Mouse (Mus musculus) spleen, adult 12 weeks (tissue): ENCODE results near the gene Lhb.
"Not testable (repeated sequence)": the region's sequence is repeated elsewhere in the genome, so short reads cannot be mapped to it uniquely, and the experiment has no call there.

Source experiments
- DNase-seq: peaks from one replicate; pipeline ENCODE4 v3.0.0; 2022; ENCODE audit warnings: low spot score

Lhb gene

GRCm38 (mm10) chr7:45455932-45456696 lies 35.5 kb downstream of the Lhb start:
- no peak for DNase-seq

DNA sequence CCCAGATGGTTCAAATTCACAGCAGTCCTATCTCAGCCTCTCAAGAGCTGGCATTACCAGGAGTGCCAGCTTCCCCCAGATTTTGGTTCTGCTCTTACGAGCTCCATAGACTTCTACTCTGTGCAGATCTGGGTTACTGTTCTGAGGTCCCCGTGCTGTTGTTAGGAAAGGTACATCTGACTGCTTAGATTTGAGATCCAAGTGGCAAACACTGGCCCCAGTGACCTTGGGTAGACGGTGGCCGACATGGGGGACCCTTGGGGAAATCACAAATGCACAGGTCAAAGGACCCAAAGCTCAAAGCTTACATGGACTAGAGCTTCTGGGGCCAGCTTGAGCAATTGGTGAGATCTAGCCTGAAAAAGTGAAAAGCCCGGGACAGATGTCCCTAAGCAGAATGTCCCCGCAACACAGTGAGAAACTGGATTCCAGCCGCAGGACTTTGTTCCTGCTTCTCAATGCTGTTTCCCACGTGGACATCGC lies 36.1 kb downstream of the Lhb start:
- DNase-seq: no peak

DNA sequence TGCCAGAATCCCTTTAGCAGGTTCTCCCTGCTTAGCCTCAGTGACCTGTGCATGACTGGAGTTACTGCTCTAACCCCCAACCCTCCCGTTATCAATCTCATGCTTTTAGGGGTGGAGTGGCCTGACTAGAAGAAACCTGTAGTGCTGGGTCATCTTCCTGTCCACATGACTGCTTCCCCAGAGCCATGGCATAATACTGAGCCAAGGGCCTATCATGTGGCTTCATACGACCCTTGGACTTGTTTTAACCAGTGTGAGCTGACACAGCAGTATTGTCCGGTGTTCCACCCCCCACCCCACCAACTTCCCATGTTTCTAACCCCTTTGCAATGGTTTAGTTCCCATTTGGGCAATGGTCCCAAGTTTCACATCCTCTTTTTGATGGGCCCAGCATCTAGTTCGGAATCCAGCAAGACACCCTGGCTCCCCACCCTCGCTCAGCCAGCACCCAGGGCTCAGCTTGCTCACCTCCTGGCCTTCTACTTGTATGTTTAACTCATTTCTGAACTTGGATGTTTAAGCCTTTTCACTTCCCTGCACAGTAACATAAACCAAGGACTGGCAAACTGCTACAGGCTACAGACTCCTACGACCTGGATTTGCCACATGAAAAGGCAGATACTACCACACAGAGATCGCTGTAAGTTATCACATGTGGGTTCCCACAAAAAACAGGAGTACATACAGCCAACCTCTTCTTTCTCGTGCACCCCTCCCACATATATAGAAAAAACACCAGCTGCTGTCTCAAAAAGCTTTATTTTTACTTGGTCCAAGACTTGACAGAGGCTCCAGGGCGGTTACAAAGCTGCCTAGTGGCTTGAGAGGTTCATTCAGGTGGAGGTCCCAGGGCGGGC lies 36.8 kb downstream of the Lhb start:
- DNase-seq: no peak

- DNase-seq: peak; percentile 67
Measured at GRCm38 (mm10) chr7:45458748-45459563, 38.3 kb downstream of the Lhb start.

GRCm38 (mm10) chr7:45459564-45460140 lies 39.0 kb downstream of the Lhb start, which contains the start of gene Ftl1:
Gene Ftl1, minus strand, starts transcription at chr7:45459884.
- DNase-seq: peak; percentile 92

DNA sequence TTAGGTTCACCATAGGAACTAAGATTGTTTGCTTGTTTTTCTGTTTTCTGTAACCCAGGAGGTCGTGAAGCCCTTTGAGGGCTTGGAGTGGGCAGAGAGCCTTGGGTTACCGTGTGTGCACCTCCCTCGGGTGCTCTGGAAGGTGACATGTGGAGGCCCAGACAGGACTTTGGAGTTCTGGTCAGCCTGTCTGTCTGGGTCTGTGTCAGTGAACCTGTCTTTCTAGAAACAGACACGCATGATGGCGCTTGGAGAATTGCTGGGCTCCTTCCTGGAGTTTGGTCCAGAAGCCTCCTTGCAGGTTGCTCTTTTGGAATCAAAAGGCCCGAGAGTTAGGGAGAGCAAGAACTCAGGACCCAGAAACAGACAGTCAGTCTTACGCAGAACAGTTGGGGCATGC lies 39.8 kb downstream of the Lhb start:
- DNase-seq: no peak

- DNase-seq: peak; percentile 76
Measured at GRCm38 (mm10) chr7:45460860-45461314, 40.3 kb downstream of the Lhb start.

GRCm38 (mm10) chr7:45461326-45461725 lies 40.7 kb downstream of the Lhb start:
- DNase-seq: no peak

GRCm38 (mm10) chr7:45461781-45462180 lies 41.2 kb downstream of the Lhb start:
- DNase-seq: no peak

DNA sequence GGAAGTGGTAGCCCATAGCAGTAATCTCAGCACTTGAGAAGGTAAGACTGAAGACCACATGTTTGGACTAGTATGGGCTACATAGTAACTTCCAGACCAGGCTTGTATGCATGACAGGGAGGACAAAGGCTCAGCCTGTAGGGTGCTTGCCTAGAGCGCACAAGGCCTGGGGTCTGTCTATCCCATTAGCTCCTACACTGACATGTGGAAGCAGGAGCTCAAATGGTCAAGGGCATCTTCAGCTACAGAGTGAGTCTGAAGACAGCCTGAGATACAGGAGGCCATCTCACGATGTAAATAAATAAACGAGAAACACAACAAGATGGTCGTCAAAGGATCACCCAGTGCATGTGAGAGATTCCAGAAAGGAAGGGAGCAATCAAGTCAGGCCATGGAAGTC lies 41.7 kb downstream of the Lhb start:
- no peak for DNase-seq

- DNase-seq: not testable (repeated sequence)
Measured at GRCm38 (mm10) chr7:45462868-45463267, 42.2 kb downstream of the Lhb start.

GRCm38 (mm10) chr7:45463987-45464778 lies 43.6 kb downstream of the Lhb start:
- DNase-seq: no peak

DNA sequence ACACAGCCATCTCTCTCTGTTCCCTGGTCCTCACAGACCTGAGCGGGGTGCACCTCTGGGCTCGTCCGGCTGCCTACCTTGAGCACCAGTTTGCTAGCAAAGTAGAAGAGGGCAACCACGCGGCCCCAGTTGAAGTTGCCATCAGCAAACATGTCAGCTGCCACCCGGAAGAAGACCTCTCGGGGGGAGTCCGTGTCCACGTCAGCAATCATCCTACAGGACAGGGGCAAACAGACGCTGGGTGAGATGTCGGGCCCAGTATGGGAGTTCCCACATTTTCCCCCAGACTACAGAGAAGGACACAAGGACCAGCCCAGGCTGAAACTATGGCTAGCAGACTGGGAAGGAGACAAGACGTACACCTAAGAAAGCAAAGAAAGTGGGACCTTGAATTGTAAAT lies 44.5 kb downstream of the Lhb start:
- no peak for DNase-seq

DNA sequence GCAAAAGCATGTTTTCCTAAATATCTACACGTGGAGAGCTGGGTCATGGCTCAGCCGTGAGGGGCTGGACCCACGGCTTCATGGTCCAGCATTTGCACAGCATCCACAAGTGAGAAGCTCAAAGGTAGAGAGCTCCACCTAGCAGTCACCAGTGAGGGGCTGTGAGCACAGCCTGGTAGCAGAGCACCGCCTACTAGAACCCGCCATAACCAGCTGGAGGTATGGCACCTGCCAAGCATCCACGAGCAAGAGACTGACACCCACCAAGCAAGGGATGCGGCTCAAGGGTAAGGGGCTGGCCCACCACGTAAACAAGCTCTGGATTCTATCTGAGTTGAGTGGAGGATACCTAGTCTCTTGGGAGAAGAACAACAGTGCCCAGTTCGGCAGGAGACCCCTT lies 44.9 kb downstream of the Lhb start:
- no peak for DNase-seq

GRCm38 (mm10) chr7:45466283-45467089 lies 45.9 kb downstream of the Lhb start, which contains the start of gene Bax:
Gene Bax, minus strand, starts transcription at chr7:45466898.
- peak; percentile 90 for DNase-seq

DNA sequence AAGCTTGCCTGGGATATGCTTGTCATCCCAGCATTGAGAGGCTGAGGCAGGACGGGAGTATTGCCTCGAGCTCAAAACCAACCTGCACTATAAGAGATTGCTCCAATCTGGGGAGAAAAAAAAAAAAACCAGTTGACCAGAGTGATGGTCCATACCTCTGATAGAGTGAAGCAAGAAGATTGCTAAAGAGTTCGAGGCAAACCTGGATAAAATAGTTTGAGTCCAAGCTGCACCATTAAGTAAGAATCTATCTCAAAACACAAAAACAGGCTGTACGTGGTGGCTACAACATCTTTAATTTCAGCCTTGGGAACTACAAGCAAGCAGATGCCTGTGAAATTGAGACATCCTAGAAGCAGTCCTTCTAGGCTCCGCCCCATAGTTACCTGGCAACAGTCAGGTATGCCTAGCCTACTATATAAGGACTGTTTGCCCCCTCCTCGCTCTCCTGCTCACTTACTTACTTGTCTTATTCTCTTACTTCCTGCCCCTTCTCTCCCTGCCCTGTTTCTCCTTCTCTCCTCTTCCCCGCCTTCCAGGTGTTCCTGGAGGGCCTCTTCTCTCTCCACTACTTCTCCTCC lies 46.6 kb downstream of the Lhb start:
- no peak for DNase-seq

GRCm38 (mm10) chr7:45470869-45471268 lies 50.2 kb downstream of the Lhb start:
- DNase-seq: peak; percentile 62
